Mouse (Mus musculus) fat pad, adult 2 months (tissue): ENCODE results near the gene Gp2.

ENCODE experiments used
- DNase-seq: peaks from one replicate; pipeline ENCODE4 v3.0.0-alpha.2; 2011; ENCODE audit warnings: low read depth, low spot score; ENCODE audit errors: extremely low read depth

Gp2 gene

GRCm38 (mm10) chr7:119459185-119459584 lies at the start of gene Gp2:
TSS of gene Gp2 (minus strand) at chr7:119459285.
- no peak for DNase-seq

- DNase-seq = no peak
Measured at GRCm38 (mm10) chr7:119490041-119490780, 31.1 kb upstream of the Gp2 start.

DNA sequence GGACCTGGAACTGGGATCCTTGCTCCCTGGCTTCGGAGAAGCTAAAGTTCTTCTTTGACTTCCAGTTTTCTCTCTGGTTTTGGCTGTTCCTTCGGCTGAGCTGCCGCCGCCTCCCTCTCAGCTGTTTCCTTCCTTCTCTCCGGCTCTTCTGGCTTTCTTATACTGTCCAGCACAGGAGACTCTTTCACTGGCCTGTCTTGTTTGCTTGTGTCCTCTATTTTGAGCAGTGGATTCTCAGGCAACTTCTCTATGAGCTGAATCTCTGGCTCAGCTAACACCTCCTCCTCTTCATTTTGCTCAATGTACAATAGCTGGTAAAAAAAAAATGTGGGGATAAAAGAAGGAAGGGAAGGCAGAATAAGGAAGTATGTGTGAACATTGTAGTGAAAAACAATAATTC lies 27.6 kb upstream of the Gp2 start:
- no peak for DNase-seq

- no peak for DNase-seq
Measured at GRCm38 (mm10) chr7:119484154-119484553, 25.1 kb upstream of the Gp2 start.

DNA sequence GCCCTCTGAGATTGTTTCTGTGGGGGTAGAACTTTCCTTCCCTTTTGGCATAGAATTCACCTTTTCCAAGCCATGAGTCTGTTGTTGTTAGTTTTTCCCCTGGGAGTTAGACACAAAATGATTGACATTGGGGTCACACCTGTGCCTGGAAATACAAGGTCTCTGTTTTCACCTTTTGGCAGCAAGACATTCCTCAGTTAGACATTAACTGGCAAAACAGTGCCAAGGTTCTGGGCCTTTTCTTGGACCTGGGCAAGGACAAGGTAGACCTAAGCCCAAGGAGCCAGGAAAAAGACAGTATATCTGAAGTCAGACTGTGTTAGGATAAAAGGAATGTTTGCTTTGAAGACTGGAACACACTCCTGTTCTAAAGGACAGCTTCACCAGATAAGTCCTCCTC lies 20.2 kb upstream of the Gp2 start, which contains the start of gene Umod:
Gene Umod, minus strand, starts transcription at position 27 of the 400 bp plus-strand sequence.
- no peak for DNase-seq

GRCm38 (mm10) chr7:119476500-119477389 lies 17.7 kb upstream of the Gp2 start:
- DNase-seq = no peak

- no peak for DNase-seq
Measured at GRCm38 (mm10) chr7:119454192-119454591, 4.9 kb downstream of the Gp2 start.

- DNase-seq = no peak
Measured at GRCm38 (mm10) chr7:119443849-119444248, 15.2 kb downstream of the Gp2 start.

GRCm38 (mm10) chr7:119441938-119442337 lies 17.1 kb downstream of the Gp2 start:
- DNase-seq = no peak

DNA sequence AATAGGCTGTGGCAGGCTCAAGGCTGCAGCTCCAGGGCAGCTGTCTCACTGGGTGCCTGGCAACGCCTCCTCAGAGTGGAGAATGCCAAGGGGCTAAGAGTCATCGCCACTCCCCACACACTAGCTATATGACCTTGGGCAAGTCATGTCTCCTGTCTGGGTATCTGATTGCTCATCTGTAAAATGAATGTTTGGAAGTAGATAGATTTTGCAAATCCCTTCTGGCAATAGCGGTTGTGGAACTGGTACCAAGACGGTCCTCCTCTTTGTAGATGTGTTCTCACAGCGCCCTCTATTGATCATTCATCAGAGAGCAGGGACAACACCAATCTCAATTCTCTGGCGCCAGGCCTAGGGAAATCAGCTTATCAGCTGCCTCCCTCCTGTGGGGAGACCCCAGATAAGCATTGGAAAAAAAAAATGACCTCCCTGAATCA lies 31.9 kb downstream of the Gp2 start:
- DNase-seq = no peak

- DNase-seq = no peak
Measured at GRCm38 (mm10) chr7:119420730-119421129, 38.4 kb downstream of the Gp2 start.

- DNase-seq = no peak
Measured at GRCm38 (mm10) chr7:119418523-119418922, 40.6 kb downstream of the Gp2 start.

DNA sequence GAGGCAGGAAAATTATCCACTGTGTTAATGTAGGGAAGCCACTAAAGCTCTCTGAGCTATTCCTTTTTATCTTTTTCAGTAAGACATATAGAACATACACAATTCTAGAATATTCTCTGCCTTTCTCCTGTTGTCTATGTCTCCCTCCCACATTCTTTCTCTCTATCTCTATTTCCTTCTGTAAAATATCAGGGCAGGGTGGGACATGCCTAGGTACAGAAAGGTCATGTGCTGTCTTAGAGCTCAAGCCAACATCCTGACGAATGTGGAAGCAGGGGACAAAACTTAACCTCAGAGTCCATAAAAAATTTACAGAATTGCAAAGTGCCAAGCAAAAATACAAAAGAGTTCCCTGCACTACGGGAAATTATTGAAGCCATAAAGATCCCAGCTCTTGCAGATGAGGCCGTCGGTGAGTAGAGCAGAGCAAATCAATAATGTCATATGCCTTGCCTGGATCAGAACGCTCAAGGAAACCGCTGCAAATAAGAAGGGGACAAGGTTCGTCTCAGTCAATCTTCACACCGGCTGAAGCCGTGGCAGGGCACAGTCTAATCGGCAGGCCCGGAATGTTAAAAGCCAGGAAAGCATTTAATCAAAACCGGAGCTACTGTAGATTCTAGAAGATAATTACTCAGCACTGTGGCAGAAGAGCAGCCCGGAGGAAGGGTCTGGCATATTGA lies 64.9 kb downstream of the Gp2 start:
- no peak for DNase-seq
